Mouse (Mus musculus): ENCODE data around the gene Tagln2. TPM values are rescaled to one million over a fixed set of nuclear protein-coding genes. Genes with fewer than 3 reads are reported as not detected.

Tagln2 gene
- 393 TPM for polyA plus RNA-seq (2012; fragmentation: generic; extraction: Trizol)

DNA sequence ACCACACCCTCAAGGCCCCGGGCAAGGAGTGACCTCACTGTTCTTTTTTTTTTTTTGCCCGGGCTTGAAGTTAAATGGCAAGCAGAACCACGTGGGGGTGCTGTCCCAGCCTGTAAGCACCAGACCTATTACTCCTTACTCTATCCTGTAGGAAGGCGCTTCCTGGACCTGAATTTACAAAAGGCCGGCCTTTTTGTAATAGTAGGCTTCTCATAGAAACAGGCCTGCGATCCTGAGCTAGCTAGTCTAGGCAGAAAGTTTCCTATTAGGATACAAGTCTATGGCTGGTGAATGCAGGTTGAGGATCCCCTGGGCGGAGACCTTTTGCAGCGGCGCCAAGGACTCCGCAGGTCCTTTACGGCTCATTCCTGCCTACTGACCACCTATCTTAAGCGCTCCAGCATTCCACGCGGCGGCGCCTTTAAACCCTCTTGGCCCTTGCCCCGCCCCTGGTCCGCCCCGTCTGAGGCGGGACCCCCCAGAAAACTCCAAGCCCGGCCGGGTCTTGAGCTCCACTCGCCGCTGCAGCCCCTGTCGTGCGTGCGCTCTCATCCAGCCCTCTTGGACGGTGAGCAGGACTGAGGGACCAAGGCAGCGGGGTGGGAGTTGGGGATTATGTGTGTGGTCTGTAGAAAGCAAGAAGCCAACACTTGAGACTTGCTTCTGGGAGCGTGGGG lies at the start of gene Tagln2:
Tagln2 (plus strand) TSS at position 283 of the 677 bp plus-strand sequence.
- Histone ChIP-seq H3ac (ENCODE audit: control insufficient read depth, insufficient read length) (peak within 1 kb of the TSS; percentile 47), H3K27me3 (ENCODE audit: control insufficient read depth, insufficient read depth, insufficient read length) (no peaks in the 10 kb centered on the region), H3K36me3 (ENCODE audit: control insufficient read depth, insufficient read depth) (no peaks in the 10 kb centered on the region), H3K4me3 (peak within 1 kb of the TSS; percentile 99), H3K79me2 (ENCODE audit: control insufficient read depth, insufficient read depth) (peaks cover 33% of the 10 kb centered on the region), H3K4me2 (ENCODE audit: low read depth) (peak within 1 kb of the TSS; percentile 78)
- TF ChIP-seq TCF3 (IDR thresholded peaks at IDR 0.05; ENCODE audit: insufficient read length, low read depth) (no peak), CEBPB (IDR thresholded peaks at IDR 0.05; ENCODE audit: insufficient read depth, poor library complexity, severe bottlenecking) (no peak), REST (IDR thresholded peaks at IDR 0.05; ENCODE audit: insufficient read depth, insufficient read length) (peak; percentile 55), MYOD1 (IDR thresholded peaks at IDR 0.05; ENCODE audit: control insufficient read depth in 1 of 3, insufficient read length in 2 of 3, low read depth in 2 of 3) (no peak), TCF12 (IDR thresholded peaks at IDR 0.05; ENCODE audit: insufficient read depth, poor library complexity, severe bottlenecking) (no peak), USF1 (IDR thresholded peaks at IDR 0.05; ENCODE audit: low read depth) (peak; percentile 50), MYOG (IDR thresholded peaks at IDR 0.05; ENCODE audit: control insufficient read depth in 1 of 3, insufficient read depth in 1 of 3, insufficient read length in 2 of 3, low read depth in 2 of 3) (no peak), SRF (IDR thresholded peaks at IDR 0.05; ENCODE audit: control insufficient read depth, insufficient read length, low read depth) (no peak), MAX (IDR thresholded peaks at IDR 0.05; ENCODE audit: low read depth) (no peak), POLR2AphosphoS2 (IDR thresholded peaks at IDR 0.05; ENCODE audit: insufficient read length, low read depth) (peak; percentile 94), E2F4 (IDR thresholded peaks at IDR 0.05; ENCODE audit: insufficient read depth) (no peak), POLR2A (IDR thresholded peaks at IDR 0.05; ENCODE audit: insufficient read length, low read depth) (peak; percentile 94)

DNA sequence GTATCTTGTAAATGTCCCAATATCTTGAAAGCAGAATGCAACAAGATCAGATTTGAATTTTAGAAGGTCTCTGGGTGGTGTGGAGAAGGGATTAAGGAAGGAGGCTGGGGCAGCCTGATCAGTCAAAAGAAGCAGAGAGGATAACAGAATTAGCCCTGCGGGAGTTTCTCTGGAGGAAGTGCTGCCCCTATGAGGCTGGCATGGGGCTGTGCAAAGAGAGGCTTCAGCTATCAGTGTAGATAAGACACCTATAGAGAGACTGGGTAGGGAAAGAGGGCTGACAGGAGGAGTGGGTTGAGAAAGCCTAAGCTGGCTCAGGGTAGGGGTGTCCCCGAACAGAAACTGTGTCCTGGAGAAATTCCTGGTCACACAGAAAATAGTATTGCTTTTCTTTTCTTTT lies 49.6 kb upstream of the Tagln2 start:
- H3K27me3 ChIP-seq (ENCODE audit: control insufficient read depth, insufficient read depth, insufficient read length) = no peaks in the 10 kb centered on the region
- H3K79me2 ChIP-seq (ENCODE audit: control insufficient read depth, insufficient read depth) = no peaks in the 10 kb centered on the region
- H3K4me2 ChIP-seq (ENCODE audit: low read depth) = peak overlapping the region; percentile 6
- no peak overlapping the region for H3K4me3 ChIP-seq
- H3ac ChIP-seq (ENCODE audit: control insufficient read depth, insufficient read length) = no peak overlapping the region
- H3K36me3 ChIP-seq (ENCODE audit: control insufficient read depth, insufficient read depth) = no peaks in the 10 kb centered on the region
- TF ChIP-seq TCF3 (IDR thresholded peaks at IDR 0.05; ENCODE audit: insufficient read length, low read depth) (no peak), MAX (IDR thresholded peaks at IDR 0.05; ENCODE audit: low read depth) (no peak), SRF (IDR thresholded peaks at IDR 0.05; ENCODE audit: control insufficient read depth, insufficient read length, low read depth) (no peak), POLR2A (IDR thresholded peaks at IDR 0.05; ENCODE audit: insufficient read length, low read depth) (no peak), E2F4 (IDR thresholded peaks at IDR 0.05; ENCODE audit: insufficient read depth) (no peak), REST (IDR thresholded peaks at IDR 0.05; ENCODE audit: insufficient read depth, insufficient read length) (no peak), MYOG (IDR thresholded peaks at IDR 0.05; ENCODE audit: control insufficient read depth in 1 of 3, insufficient read depth in 1 of 3, insufficient read length in 2 of 3, low read depth in 2 of 3) (no peak), MYOD1 (IDR thresholded peaks at IDR 0.05; ENCODE audit: control insufficient read depth in 1 of 3, insufficient read length in 2 of 3, low read depth in 2 of 3) (no peak)

DNA sequence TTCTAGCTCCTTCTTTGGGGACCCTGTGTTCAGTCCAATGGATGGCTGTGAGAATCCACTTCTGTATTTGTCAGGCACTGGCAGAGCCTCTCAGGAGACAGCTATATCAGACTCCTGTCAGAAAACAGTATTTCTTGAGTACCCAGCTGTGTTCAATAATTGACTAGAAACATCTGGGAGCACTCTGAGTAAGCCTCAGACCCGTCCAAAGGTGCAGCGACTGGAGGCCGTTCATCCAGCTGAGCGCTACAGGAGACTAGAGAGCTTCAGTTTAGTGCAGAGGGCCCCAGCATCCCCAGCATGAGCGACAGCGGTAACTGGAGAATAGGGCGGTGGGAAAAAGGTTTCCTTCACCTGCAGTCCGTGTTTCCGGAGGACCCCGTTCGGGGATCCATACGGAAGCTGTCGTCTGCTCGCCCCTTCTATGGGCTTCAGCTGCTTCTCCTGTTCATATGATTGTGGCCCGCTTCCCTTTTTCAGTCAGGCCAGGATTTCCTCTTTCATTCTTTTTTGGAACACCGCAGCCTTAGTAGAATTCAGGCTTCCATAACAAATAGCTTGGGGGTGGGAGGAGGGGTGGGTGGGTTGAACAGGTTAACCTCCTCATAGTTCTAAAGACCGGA lies 48.9 kb upstream of the Tagln2 start:
- no peaks in the 10 kb centered on the region for H3K79me2 ChIP-seq (ENCODE audit: control insufficient read depth, insufficient read depth)
- no peak overlapping the region for H3ac ChIP-seq (ENCODE audit: control insufficient read depth, insufficient read length)
- TF ChIP-seq POLR2AphosphoS2 (IDR thresholded peaks at IDR 0.05; ENCODE audit: insufficient read length, low read depth) = no peak
- no peak for TF ChIP-seq MYOD1 (IDR thresholded peaks at IDR 0.05; ENCODE audit: control insufficient read depth in 1 of 3, insufficient read length in 2 of 3, low read depth in 2 of 3)
- TF ChIP-seq E2F4 (IDR thresholded peaks at IDR 0.05; ENCODE audit: insufficient read depth) = no peak
- TF ChIP-seq SRF (IDR thresholded peaks at IDR 0.05; ENCODE audit: control insufficient read depth, insufficient read length, low read depth) = no peak
- no peak for TF ChIP-seq MAX (IDR thresholded peaks at IDR 0.05; ENCODE audit: low read depth)
- TF ChIP-seq CEBPB (IDR thresholded peaks at IDR 0.05; ENCODE audit: insufficient read depth, poor library complexity, severe bottlenecking) = no peak
- TF ChIP-seq TCF3 (IDR thresholded peaks at IDR 0.05; ENCODE audit: insufficient read length, low read depth) = no peak
- no peak for TF ChIP-seq USF1 (IDR thresholded peaks at IDR 0.05; ENCODE audit: low read depth)
- H3K27me3 ChIP-seq (ENCODE audit: control insufficient read depth, insufficient read depth, insufficient read length) = no peaks in the 10 kb centered on the region
- H3K36me3 ChIP-seq (ENCODE audit: control insufficient read depth, insufficient read depth) = no peaks in the 10 kb centered on the region
- H3K4me2 ChIP-seq (ENCODE audit: low read depth) = no peak overlapping the region
- no peak overlapping the region for H3K4me3 ChIP-seq

DNA sequence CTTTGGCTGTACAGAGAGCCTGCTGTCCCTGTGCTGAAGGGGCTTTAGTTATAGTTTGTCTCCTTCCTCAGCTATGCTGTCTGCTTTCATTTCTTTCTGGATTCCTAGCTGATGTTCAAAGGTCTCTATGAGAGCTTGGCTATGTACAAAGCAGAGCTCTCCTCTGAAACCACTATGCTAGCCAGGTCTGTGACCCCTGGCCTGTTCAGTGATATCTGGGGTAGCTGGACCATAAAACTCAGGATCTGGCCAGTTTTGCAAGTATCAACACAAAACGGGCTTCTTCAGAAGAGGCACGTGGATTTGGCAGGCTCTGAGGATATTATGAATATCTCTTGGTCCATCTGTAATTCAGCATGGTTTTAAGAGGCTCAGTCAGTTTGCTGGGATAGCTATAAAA lies 46.9 kb upstream of the Tagln2 start:
- no peak for TF ChIP-seq E2F4 (IDR thresholded peaks at IDR 0.05; ENCODE audit: insufficient read depth)
- Histone ChIP-seq H3K4me3 (no peak overlapping the region), H3K36me3 (ENCODE audit: control insufficient read depth, insufficient read depth) (no peaks in the 10 kb centered on the region), H3K4me2 (ENCODE audit: low read depth) (no peak overlapping the region), H3K79me2 (ENCODE audit: control insufficient read depth, insufficient read depth) (no peaks in the 10 kb centered on the region), H3ac (ENCODE audit: control insufficient read depth, insufficient read length) (no peak overlapping the region), H3K27me3 (ENCODE audit: control insufficient read depth, insufficient read depth, insufficient read length) (no peaks in the 10 kb centered on the region)

- Histone ChIP-seq H3K4me2 (ENCODE audit: low read depth) (no peak overlapping the region), H3K4me3 (no peak overlapping the region)
- TF ChIP-seq POLR2A (IDR thresholded peaks at IDR 0.05; ENCODE audit: insufficient read length, low read depth) (no peak), TCF12 (IDR thresholded peaks at IDR 0.05; ENCODE audit: insufficient read depth, poor library complexity, severe bottlenecking) (no peak), SRF (IDR thresholded peaks at IDR 0.05; ENCODE audit: control insufficient read depth, insufficient read length, low read depth) (no peak), MAX (IDR thresholded peaks at IDR 0.05; ENCODE audit: low read depth) (no peak), MYOD1 (IDR thresholded peaks at IDR 0.05; ENCODE audit: control insufficient read depth in 1 of 3, insufficient read length in 2 of 3, low read depth in 2 of 3) (no peak), CEBPB (IDR thresholded peaks at IDR 0.05; ENCODE audit: insufficient read depth, poor library complexity, severe bottlenecking) (no peak), E2F4 (IDR thresholded peaks at IDR 0.05; ENCODE audit: insufficient read depth) (no peak), POLR2AphosphoS2 (IDR thresholded peaks at IDR 0.05; ENCODE audit: insufficient read length, low read depth) (no peak), USF1 (IDR thresholded peaks at IDR 0.05; ENCODE audit: low read depth) (no peak), TCF3 (IDR thresholded peaks at IDR 0.05; ENCODE audit: insufficient read length, low read depth) (no peak), MYOG (IDR thresholded peaks at IDR 0.05; ENCODE audit: control insufficient read depth in 1 of 3, insufficient read depth in 1 of 3, insufficient read length in 2 of 3, low read depth in 2 of 3) (no peak), REST (IDR thresholded peaks at IDR 0.05; ENCODE audit: insufficient read depth, insufficient read length) (no peak)
These were observed 46.0 kb upstream of the Tagln2 start for GRCm38 (mm10) chr1:172453810-172454209.

More at GRCm38 (mm10) chr1:172453810-172454209, 46.0 kb upstream of the Tagln2 start:
- H3K36me3 ChIP-seq (ENCODE audit: control insufficient read depth, insufficient read depth) = no peaks in the 10 kb centered on the region
- H3ac ChIP-seq (ENCODE audit: control insufficient read depth, insufficient read length) = no peak overlapping the region
- no peaks in the 10 kb centered on the region for H3K27me3 ChIP-seq (ENCODE audit: control insufficient read depth, insufficient read depth, insufficient read length)
- no peaks in the 10 kb centered on the region for H3K79me2 ChIP-seq (ENCODE audit: control insufficient read depth, insufficient read depth)
